Mouse (Mus musculus): ENCODE measurements around the gene Rsph3b.

GRCm38 (mm10) chr17:6860491-6860897 lies 88.0 kb downstream of the Rsph3b start:
- TF ChIP-seq POLR2A (IDR thresholded peaks at IDR 0.05; ENCODE audit: borderline replicate concordance, extremely low read depth, low read depth, low read length) (no peak), CTCF (IDR thresholded peaks at IDR 0.05; ENCODE audit: insufficient read depth, low read length) (no peak)

Measured in lung, adult 2 months (tissue).